Mouse (Mus musculus): ENCODE data around the gene Gm17428.

GRCm38 (mm10) chr14:54968344-54968743 lies 8.4 kb upstream of the Gm17428 start:
- no peak for TF ChIP-seq CTCF (IDR thresholded peaks at IDR 0.05; ENCODE audit: control insufficient read depth, insufficient read depth, low read length)
- TF ChIP-seq POLR2A (IDR thresholded peaks at IDR 0.05; ENCODE audit: borderline replicate concordance, control insufficient read depth, low read depth, low read length) = no peak
